Mouse (Mus musculus): ENCODE results near the gene Ptbp3.

DNA sequence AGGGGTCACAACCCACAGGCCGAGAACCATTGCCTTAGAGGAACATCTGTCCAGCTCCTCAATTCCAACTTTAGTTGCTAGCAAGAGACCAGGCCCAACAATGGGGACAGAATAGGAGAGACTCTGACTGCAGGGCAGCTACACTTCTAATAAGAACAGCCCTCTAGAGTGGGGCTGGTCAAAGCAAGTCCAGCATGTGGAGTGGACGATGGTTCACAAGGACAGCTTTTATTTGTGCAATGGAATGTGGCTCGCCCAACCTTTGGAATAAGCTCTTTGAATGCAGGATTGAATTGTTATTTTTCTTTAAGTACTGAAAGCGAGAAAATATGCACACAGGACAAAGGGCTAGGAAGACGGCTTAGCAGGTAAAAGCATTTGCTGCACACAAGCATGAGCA, 122.7 kb downstream of the Ptbp3 start:
- TF ChIP-seq CTCF (IDR thresholded peaks at IDR 0.05; ENCODE audit: low read depth, low read length) (no peak), GATA1 (IDR thresholded peaks at IDR 0.05; ENCODE audit: borderline replicate concordance, low read length) (no peak)

Measured in G1E (cell line).